Mouse (Mus musculus) subcutaneous adipose tissue, adult 2 months (tissue): ENCODE data around the gene Cc2d2a. TPM values are rescaled to one million over a fixed set of nuclear protein-coding genes. Genes with fewer than 3 reads are reported as not detected.

Experiments
- polyA plus RNA-seq: library from polyadenylated mRNA; depleted of rRNA; stranded (reverse); fragments of >200 nt; gene quantifications from 2 replicates; pipeline ENCODE4 v1.2.3, GENCODE M21; 2012; ENCODE audit warnings: low replicate concordance; rRNA removed

Gene Cc2d2a
- 6.7 and 9.3 TPM in 2 replicates for polyA plus RNA-seq

GRCm38 (mm10) chr5:43661997-43662961 lies at the start of gene Cc2d2a:
Gene Cc2d2a (plus strand): TSS chr5:43662346.

Other genes with a start within 250 kb of the Cc2d2a start
- 9.0 and 11.1 TPM in 2 replicates for gene C1qtnf7, start 146.8 kb upstream of the Cc2d2a start, polyA plus RNA-seq
- 1.5 and 2.1 TPM in 2 replicates for gene Bst1, start 156.5 kb downstream of the Cc2d2a start, polyA plus RNA-seq
- 33.5 and 42.2 TPM in 2 replicates for gene Fbxl5, start 159.3 kb downstream of the Cc2d2a start, polyA plus RNA-seq
- gene Cd38, start 206.2 kb downstream of the Cc2d2a start, polyA plus RNA-seq: 10.6 and 16.7 TPM in 2 replicates